Mouse (Mus musculus) layer of hippocampus, adult 2 months (tissue): ENCODE data around the gene Trmo. TPM values are rescaled to one million over a fixed set of nuclear protein-coding genes. Genes with fewer than 3 reads are reported as not detected.

Experiments used
- DNase-seq, 2 experiments: peaks; one replicate each; pipeline ENCODE4 v3.0.0; 2022; ENCODE audit warnings: low spot score in 2 of 2
- H3K27ac ChIP-seq: fragments of 200-600 bp; 2 replicates; pipeline ENCODE4 v1.8.1; 2022
- H3K4me3 ChIP-seq: fragments of 200-600 bp; 2 replicates; pipeline ENCODE4 v1.8.1; 2022; ENCODE audit warnings: mild to moderate bottlenecking
- CTCF ChIP-seq: fragments of 200-600 bp; conservative IDR thresholded peaks from 2 replicates; pipeline ENCODE4 v1.8.1; 2022; ENCODE audit warnings: antibody characterized with exemption, mild to moderate bottlenecking, moderate library complexity
- total RNA-seq, 2 experiments: library from RNA; stranded (reverse); gene quantifications; 2 replicates each; pipeline ENCODE4 v1.2.3; 2021

Trmo gene
- total RNA-seq, 2 experiments from 2014 or later: 4.6 to 4.8 TPM

DNA sequence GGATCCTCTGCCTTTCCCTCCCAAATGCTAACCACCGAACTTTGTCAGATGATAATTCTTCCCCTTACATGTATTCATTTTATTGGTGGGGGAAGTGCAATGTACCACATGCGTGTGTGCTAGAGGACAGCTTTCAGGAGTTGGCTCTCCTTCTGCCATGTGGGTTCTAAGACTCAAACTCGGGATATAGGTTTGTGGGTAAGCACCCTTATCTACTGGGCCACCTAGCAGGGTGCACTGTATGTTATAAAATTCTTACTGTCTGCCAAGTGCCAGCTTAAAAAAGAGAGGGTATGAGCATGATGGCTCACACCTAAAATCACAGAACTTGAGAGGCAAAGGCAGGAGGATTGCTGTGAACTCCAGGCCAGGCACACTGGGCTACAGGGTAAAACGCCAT, 9.6 kb upstream of the Trmo start:
- TF ChIP-seq CTCF: no peak
- DNase-seq: no peak
- Histone ChIP-seq H3K27ac (no peak overlapping the region), H3K4me3 (no peak overlapping the region)

DNA sequence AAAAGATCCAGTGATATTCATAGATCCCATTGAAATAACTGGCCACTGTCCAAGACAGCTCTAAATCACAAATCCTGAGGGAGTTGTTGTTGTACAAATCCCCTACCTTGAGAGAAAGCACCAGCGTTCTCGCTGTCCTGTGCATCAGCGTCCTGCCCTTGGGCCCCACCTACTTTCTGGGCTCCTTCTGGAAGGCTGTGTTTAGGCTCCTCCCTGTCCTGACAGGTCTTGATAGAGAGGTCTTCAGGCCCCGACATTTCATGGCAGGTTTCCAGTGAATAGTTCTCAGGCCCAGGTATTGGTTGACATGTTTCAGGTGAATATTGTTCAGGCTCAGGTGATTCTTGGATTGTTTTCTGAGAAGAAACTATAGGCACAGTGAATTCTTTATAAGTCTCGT, 6.5 kb upstream of the Trmo start:
- Histone ChIP-seq H3K4me3 (no peak overlapping the region), H3K27ac (no peak overlapping the region)
- no peak for TF ChIP-seq CTCF
- no peak for DNase-seq

DNA sequence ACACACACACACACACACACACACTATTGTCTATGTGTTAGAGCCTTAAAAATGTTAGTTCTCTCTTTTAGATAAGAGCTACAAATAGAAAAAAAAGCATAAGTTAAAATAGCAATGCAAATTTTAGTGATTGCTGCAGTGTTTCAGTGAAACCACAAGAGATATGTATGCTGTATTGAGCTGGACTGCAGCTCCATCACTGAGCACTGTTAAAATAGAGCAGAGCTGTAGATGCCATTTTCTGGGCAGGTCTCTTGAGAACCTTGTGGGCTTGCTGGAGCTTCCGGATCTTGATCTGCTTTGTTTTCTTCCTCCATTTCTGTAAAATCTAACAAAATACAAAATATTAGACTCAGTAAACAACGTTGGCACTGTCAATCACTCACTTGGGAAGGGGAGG, 5.2 kb upstream of the Trmo start:
- DNase-seq: no peak
- H3K27ac ChIP-seq: no peak overlapping the region
- no peak overlapping the region for H3K4me3 ChIP-seq
- TF ChIP-seq CTCF: no peak

DNA sequence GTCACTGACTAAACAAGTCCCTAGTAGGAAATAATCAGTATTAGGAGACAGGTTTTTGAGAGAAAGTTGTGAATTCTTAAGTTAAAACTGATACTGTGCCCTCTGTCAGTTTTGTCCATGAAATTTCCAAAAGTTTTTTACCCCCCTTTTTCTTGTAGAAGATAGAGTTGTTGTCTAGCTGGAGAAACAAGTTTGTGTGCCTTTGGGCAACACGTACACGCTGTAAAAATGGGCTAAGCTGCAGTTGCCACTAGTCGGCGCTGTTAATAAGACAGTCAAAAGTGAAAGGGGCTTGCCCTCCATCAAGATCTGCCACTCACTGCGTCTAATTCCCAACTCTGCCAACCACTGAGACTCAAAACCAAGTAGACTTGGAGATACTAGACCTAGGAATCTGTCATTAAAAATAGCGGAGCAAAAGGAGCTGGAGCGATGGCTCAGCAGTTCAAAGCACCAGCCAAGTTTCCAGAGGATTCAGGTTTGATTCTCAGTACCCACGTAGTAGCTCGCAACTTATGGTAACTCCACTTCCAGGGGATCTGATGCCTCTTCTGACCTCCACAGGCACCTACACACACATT, 1.2 kb upstream of the Trmo start:
- peak; percentile 93 for TF ChIP-seq CTCF
- Histone ChIP-seq H3K27ac (no peak overlapping the region), H3K4me3 (peak overlapping the region; percentile 23)
- DNase-seq: peak; percentile 68 to 73

DNA sequence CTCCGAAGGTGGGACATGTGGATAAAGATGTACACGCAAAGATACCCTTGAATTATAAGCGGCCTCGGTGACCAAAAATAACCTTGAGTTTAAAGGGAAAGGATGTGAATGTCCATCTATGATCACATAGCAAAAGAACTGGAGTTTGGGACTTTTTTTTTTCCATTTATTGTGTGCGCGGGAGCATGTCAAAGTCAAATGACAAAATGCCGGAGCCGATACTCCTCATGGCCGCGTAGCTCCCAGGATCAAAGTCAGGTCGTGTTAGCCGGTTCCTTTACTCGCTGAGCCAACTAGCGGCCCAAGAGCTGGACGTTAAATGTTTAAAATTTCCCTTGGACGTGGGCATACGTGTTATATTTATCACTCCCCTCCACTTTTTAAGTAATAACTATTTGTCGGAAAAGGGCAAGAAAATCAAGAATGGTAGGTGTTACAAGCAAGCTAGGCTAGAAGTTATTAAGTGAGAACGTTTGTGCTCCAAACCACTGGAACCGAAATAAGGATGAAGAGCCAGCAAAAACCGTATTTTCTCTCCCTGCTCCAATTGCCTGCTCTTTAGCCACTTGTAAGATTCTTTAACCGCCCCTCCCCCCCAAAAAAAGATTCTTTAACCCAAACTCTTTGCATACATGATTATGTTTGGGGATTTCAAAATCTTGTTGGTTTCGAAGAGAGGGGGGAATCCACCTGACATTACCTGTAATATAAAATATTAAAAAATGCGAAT, 540 bp upstream of the Trmo start:
- H3K27ac ChIP-seq: peak overlapping the region; percentile 100
- no peak for DNase-seq
- peak overlapping the region; percentile 77 for H3K4me3 ChIP-seq
- TF ChIP-seq CTCF: no peak; the same call in none of the 2 replicates

DNA sequence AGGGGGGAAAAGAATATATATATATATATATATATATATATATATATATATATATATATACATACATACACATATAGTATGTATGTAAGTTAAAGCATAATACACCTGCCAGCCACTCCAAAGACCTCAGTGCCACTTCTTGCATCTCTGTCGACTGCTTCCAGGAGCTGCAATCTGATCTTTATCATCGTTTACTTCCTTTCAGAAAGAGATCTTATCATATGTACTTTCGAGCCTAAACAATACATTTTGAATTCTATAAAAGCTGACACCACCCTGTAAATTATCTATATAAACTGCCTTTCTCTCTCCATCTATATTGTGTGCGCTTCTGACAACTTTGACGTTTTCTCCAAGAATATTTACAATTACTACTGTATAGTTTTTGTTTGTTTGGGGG, 681 bp downstream of the Trmo start:
- peak overlapping the region; percentile 77 for H3K4me3 ChIP-seq
- peak overlapping the region; percentile 100 for H3K27ac ChIP-seq
- no peak for DNase-seq
- no peak for TF ChIP-seq CTCF

DNA sequence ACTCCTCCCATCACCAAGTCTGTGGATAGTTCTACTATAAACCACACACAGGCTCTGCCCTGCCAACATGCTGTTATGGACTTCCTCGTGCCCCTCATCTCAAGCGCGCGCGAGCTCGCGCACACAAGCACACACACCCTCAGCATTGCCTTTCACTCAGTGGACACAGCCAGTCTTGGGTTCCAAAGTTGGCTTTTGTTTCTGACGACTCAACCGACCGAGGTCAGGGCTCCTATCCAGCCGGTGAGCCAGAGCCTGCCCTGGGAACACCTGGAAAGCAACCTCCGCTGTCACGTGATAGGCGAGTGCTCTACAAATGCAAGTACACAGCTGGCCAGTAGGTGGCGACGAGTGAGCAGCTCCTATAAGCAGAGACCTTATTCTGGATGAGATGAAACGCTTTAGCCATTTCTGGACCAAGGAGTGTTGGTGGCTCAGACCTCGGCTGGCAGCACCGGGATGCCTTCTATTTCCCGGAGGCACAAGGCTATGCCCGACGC, 14.3 kb downstream of the Trmo start:
- peak; percentile 70 to 80 for DNase-seq
- Histone ChIP-seq H3K4me3 (peak overlapping the region; percentile 53), H3K27ac (peak overlapping the region; percentile 69)
- TF ChIP-seq CTCF: peak; percentile 81

DNA sequence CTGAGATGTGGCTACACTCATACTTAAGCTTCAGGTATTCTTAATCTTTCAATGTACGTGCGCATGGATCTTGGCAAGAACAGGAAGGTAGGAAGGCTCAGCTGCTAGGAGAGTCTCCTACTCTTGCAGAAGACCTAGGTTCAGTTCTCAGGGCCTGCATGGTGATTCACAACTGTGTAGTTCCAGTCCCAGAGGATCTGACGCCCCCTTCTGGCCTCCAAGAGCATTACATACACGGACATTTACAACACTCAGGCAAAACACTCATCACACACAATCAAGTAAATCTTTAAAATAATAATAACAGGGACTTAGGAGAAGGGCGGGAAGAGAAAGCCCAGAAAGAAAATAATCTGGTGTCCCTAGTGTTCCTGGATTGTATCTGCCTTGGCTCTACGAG, 14.8 kb downstream of the Trmo start:
- peak overlapping the region; percentile 69 for H3K27ac ChIP-seq
- TF ChIP-seq CTCF: peak; percentile 66
- peak overlapping the region; percentile 53 for H3K4me3 ChIP-seq
- peak in 1 of 2 experiments; percentile 29 for DNase-seq

DNA sequence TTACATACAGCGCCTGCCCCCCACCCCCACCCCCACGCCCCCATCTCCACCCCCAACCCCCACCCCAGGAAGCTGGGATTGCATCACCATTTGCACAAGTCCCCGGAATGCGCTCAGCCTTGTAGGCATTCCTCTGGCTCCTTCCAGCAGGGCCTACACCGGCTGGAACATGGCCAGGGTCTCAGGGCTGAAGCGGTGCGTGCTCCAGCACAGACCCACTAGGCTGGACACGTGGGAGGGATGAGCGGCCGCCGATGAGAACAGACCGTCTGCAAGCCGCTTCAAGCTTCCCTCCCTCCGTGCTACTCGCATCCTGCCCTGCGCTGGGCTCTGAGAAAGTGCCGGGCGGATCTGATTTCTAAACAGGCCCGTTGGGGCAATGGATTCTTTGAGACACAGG, 18.2 kb downstream of the Trmo start:
- no peak for DNase-seq
- H3K4me3 ChIP-seq: no peak overlapping the region; the same call in 1 of the 2 replicates
- no peak for TF ChIP-seq CTCF
- H3K27ac ChIP-seq: no peak overlapping the region

DNA sequence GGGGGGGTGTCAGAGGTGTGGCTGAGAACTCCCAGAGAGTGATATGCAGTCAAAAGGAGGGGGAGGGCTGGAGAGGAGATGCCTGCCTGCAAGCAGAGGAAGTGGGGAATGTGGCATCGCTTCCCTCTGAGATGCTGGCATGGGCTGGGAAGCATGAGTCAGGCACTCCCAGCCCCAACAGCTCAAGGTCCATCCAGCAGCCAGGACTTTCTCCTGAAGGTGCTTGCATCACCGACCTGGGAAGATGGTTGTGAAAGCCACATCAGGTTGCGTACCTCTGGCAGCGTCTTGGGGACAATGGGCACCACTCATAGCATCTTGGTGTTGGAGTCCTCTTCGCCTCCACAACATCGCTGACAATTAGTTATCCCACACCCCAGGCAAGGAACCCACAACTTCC, 18.8 kb downstream of the Trmo start:
- TF ChIP-seq CTCF: no peak
- no peak for DNase-seq
- H3K27ac ChIP-seq: no peak overlapping the region
- H3K4me3 ChIP-seq: no peak overlapping the region

DNA sequence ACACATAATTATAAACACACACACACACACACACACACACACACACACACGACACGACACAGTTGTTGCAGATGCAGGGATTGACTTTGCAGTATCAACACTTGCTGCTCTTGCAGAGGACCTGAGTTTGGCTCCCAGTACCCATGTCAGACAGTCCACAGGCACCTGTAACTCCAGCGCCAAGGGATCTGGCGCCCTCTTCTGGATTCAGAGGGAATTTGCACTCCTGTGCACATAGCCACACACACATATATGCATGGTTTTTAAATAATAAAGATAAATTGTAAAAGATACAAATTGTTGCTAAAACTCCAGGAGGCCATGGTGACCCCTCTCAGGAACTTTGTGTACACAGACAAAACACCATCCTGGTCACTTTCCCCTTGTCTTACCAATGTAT, 20.2 kb downstream of the Trmo start:
- H3K4me3 ChIP-seq: no peak overlapping the region
- DNase-seq: no peak
- H3K27ac ChIP-seq: no peak overlapping the region
- TF ChIP-seq CTCF: peak; percentile 50

DNA sequence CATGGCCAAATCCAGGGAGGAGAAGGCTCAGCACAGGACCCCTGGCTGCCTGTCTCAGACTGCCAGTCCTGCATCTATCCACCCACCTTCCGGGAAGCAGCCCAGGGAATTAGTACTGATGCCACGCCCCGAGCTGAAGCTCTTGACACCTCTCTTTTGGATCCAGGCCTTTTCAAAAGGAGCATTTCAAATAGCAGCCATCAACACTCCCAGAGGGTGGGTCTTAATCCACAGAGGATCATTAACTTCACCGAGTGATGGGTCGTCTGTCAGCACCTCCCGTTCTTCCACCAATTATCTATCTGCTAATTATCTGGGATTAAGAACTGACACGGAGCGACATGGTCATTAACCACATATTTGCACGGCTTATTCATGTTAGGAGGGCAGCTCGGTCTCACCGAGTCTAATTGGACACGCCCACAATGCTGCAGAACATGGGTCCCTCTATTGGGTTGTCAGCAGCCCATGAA, 21.7 kb downstream of the Trmo start:
- DNase-seq: no peak
- no peak overlapping the region for H3K27ac ChIP-seq
- no peak for TF ChIP-seq CTCF

DNA sequence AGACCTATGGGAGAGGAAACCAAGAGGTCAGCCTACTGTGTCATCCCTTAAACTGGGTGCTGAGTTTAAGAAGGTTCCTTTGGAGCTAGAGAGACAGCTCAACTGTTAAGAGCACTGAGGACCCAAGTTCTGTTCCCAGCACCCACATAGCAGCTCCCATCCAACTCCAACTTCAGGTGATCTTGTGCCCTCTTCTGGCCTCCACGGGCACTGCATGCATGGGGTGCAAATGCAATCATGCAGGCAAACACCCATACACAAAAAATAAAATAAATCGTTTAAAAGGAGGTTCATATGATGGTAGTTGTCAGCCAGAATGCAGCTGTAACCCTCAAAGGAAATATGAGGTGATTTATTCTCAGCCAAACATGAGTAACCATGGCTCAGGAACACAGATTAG, 24.9 kb downstream of the Trmo start:
- peak; percentile 30 for TF ChIP-seq CTCF
- H3K4me3 ChIP-seq: no peak overlapping the region
- DNase-seq: no peak

More for the DNA sequence above, 21.7 kb downstream of the Trmo start:
- H3K4me3 ChIP-seq: no peak overlapping the region

DNA sequence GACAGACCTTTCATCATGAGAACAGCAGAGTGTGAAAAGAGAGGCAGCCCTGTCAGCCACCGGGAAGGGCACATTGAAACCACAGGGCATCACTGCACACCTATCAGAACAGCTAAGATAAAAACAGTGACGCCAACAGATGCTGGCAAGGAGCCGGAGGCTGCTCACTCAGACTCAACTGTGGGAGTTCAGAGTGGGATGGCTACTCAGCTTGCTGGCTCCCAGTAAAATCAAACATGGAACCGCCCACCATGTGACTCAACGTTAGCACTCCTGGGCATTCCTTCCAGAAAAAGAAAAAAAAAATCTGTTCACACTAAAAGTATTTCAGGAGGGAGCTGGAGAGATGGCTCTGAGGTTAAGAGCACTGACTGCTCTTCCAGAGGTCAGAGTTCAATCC, 28.0 kb downstream of the Trmo start:
- TF ChIP-seq CTCF: no peak
- peak; percentile 16 to 35 for DNase-seq
- no peak overlapping the region for H3K27ac ChIP-seq
- no peak overlapping the region for H3K4me3 ChIP-seq

More for the DNA sequence above, 24.9 kb downstream of the Trmo start:
- H3K27ac ChIP-seq: no peak overlapping the region
